Mouse (Mus musculus): ENCODE measurements around the gene Dagla. TPM values are rescaled to one million over a fixed set of nuclear protein-coding genes. Genes with fewer than 3 reads are reported as not detected.

Dagla gene
- total and polyA plus RNA-seq, 2 experiments, result 0.18 to 0.93 TPM

DNA sequence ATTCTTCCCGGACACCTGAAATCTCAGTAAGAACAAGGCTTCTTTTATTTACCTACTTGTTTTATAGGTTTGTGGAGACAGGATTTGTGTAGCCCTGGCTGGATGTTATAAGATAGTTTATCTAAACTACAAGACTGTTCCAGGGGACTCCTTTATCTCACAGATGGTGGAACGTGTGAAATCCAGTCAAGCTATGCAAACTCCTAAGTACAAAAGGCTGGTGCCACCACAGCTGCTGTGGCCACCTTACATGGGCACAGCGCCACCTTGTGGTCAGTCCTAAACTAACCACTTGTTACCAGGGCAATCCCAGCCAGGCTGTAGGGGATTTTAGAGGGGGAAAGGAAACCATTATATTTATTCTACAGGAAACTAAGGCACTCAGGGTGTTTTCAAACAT lies 106.0 kb downstream of the Dagla start:
- WGBS, result 24% methylated on average over 3 of the region's 3 CpGs
- no peak overlapping the region for H3K9ac ChIP-seq (ENCODE audit: low read depth, low read length)
- TF ChIP-seq POLR2A (IDR thresholded peaks at IDR 0.05; ENCODE audit: extremely low read depth, insufficient read depth, low read length), result no peak
- TF ChIP-seq CTCF (IDR thresholded peaks at IDR 0.05; ENCODE audit: low read depth, low read length), result peak; percentile 98
- peak; percentile 68 for DNase-seq (ENCODE audit: extremely low read depth, low read depth, low spot score)
- H3K36me3 ChIP-seq (ENCODE audit: control insufficient read depth, insufficient read depth, low read length), result peaks cover 21% of the 10 kb centered on the region
- no peaks in the 10 kb centered on the region for H3K27me3 ChIP-seq (ENCODE audit: control insufficient read depth, insufficient read depth, low read length)
- H3K27ac ChIP-seq (replicated peaks; ENCODE audit: insufficient read depth, low read depth, low read length), result no peak overlapping the region
- H3K4me1 ChIP-seq (ENCODE audit: control insufficient read depth, insufficient read depth, low read length), result no peaks in the 10 kb centered on the region; the same call in 1 of the 2 replicates
- no peaks in the 10 kb centered on the region for H3K79me2 ChIP-seq (ENCODE audit: control insufficient read depth, insufficient read depth, low read length)
- H3K4me3 ChIP-seq (ENCODE audit: insufficient read depth, low read depth, low read length), result no peak overlapping the region

DNA sequence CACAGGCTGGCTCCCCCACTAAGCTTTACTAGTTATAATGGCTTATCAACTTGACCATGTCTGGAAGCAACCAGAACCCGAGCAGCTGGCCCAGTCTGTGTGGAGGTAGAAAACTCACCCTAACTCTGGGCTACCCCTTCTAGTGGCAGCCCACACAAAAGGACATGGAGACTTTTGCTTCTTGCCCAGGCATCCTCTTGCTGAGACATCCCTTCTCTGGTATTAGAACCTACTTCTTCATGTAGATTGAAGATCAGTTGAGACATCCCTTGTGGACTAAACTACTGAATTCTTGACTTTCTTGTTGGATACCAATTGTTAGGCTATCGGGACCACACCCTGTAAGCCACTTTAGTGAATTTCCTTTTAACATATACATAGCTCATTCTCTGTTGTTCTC lies 106.4 kb downstream of the Dagla start:
- DNase-seq (ENCODE audit: extremely low read depth, low read depth, low spot score), result no peak
- 80% methylated on average over 2 of the region's 2 CpGs for WGBS
- Histone ChIP-seq H3K27me3 (ENCODE audit: control insufficient read depth, insufficient read depth, low read length) (no peaks in the 10 kb centered on the region), H3K9ac (ENCODE audit: low read depth, low read length) (no peak overlapping the region), H3K4me1 (ENCODE audit: control insufficient read depth, insufficient read depth, low read length) (peaks cover 3% of the 10 kb centered on the region; the same call in 1 of the 2 replicates), H3K27ac (replicated peaks; ENCODE audit: insufficient read depth, low read depth, low read length) (no peak overlapping the region), H3K36me3 (ENCODE audit: control insufficient read depth, insufficient read depth, low read length) (peaks cover 21% of the 10 kb centered on the region), H3K4me3 (ENCODE audit: insufficient read depth, low read depth, low read length) (no peak overlapping the region), H3K79me2 (ENCODE audit: control insufficient read depth, insufficient read depth, low read length) (no peaks in the 10 kb centered on the region)
- no peak for TF ChIP-seq POLR2A (IDR thresholded peaks at IDR 0.05; ENCODE audit: extremely low read depth, insufficient read depth, low read length)
- no peak for TF ChIP-seq CTCF (IDR thresholded peaks at IDR 0.05; ENCODE audit: low read depth, low read length)

DNA sequence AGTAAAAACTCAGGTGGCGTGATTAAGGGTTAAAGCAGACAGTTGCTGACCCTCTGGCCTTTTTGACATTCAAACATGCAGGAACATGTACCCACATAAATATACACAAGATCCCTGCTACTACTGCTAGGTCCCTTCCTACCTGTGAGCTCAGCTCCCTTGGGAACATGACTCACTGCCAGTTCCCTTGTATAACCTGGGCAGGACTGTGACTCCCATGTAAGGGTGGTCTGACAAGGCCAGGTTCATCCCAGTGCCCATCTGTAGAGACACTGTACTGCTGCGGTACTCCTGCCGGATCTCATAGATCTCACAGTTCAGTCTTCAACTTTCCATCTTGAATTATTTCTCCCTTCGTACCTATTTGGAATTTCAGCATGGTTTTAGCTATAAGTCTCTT lies 107.5 kb downstream of the Dagla start:
- no peak overlapping the region for H3K27ac ChIP-seq (replicated peaks; ENCODE audit: insufficient read depth, low read depth, low read length)
- H3K4me3 ChIP-seq (ENCODE audit: insufficient read depth, low read depth, low read length), result no peak overlapping the region
- H3K36me3 ChIP-seq (ENCODE audit: control insufficient read depth, insufficient read depth, low read length), result peaks cover 23% of the 10 kb centered on the region
- WGBS, result 87% methylated on average over 4 of the region's 4 CpGs
- peaks cover 3% of the 10 kb centered on the region; the same call in 1 of the 2 replicates for H3K4me1 ChIP-seq (ENCODE audit: control insufficient read depth, insufficient read depth, low read length)
- H3K27me3 ChIP-seq (ENCODE audit: control insufficient read depth, insufficient read depth, low read length), result no peaks in the 10 kb centered on the region
- no peak for DNase-seq (ENCODE audit: extremely low read depth, low read depth, low spot score)
- no peaks in the 10 kb centered on the region for H3K79me2 ChIP-seq (ENCODE audit: control insufficient read depth, insufficient read depth, low read length)
- no peak overlapping the region for H3K9ac ChIP-seq (ENCODE audit: low read depth, low read length)
- no peak for TF ChIP-seq CTCF (IDR thresholded peaks at IDR 0.05; ENCODE audit: low read depth, low read length)

Other genes starting within 250 kb of the Dagla start
- 284 and 293 TPM in 2 replicates for gene Fads2, start 203.1 kb downstream of the Dagla start, total RNA-seq (2014; rRNA removed)
- 586 and 618 TPM in 2 replicates for gene Fads2, start 203.1 kb downstream of the Dagla start, polyA plus RNA-seq (2012; rRNA removed)
- gene Fads1, start 122.0 kb downstream of the Dagla start, total RNA-seq (2014; rRNA removed), result 238 and 300 TPM in 2 replicates
- gene Fads1, start 122.0 kb downstream of the Dagla start, polyA plus RNA-seq (2012; rRNA removed), result 297 and 352 TPM in 2 replicates
- 41.1 and 63.0 TPM in 2 replicates for gene Tmem258, start 100.9 kb downstream of the Dagla start, total RNA-seq (2014; rRNA removed)
- 80.0 and 133 TPM in 2 replicates for gene Tmem258, start 100.9 kb downstream of the Dagla start, polyA plus RNA-seq (2012; rRNA removed)
- gene Fen1, start 100.7 kb downstream of the Dagla start, total RNA-seq (2014; rRNA removed), result 3.0 and 4.6 TPM in 2 replicates
- gene Fen1, start 100.7 kb downstream of the Dagla start, polyA plus RNA-seq (2012; rRNA removed), result 2.3 and 2.5 TPM in 2 replicates
- gene Myrf, start 64.1 kb downstream of the Dagla start, total RNA-seq (2014; rRNA removed), result 3.0 and 5.3 TPM in 2 replicates
- 23.4 and 31.4 TPM in 2 replicates for gene Myrf, start 64.1 kb downstream of the Dagla start, polyA plus RNA-seq (2012; rRNA removed)
- gene Syt7, start 84.2 kb upstream of the Dagla start, total RNA-seq (2014; rRNA removed), result 0.28 and 0.34 TPM in 2 replicates
- 0.45 and 0.62 TPM in 2 replicates for gene Syt7, start 84.2 kb upstream of the Dagla start, polyA plus RNA-seq (2012; rRNA removed)
- gene Lrrc10b, start 152.6 kb upstream of the Dagla start, total RNA-seq (2014; rRNA removed), result not detected in 2 replicates
- not detected in 2 replicates for gene Lrrc10b, start 152.6 kb upstream of the Dagla start, polyA plus RNA-seq (2012; rRNA removed)
- gene Ppp1r32, start 178.1 kb upstream of the Dagla start, total RNA-seq (2014; rRNA removed), result 0.13 TPM in 1 of 2 replicates, not detected in the other
- gene Ppp1r32, start 178.1 kb upstream of the Dagla start, polyA plus RNA-seq (2012; rRNA removed), result 0.06 and 0.09 TPM in 2 replicates
- gene Cpsf7, start 220.4 kb upstream of the Dagla start, total RNA-seq (2014; rRNA removed), result 10.0 and 12.2 TPM in 2 replicates
- gene Cpsf7, start 220.4 kb upstream of the Dagla start, polyA plus RNA-seq (2012; rRNA removed), result 15.0 and 19.9 TPM in 2 replicates
- 23.3 and 29.6 TPM in 2 replicates for gene Sdhaf2, start 221.3 kb upstream of the Dagla start, total RNA-seq (2014; rRNA removed)
- gene Sdhaf2, start 221.3 kb upstream of the Dagla start, polyA plus RNA-seq (2012; rRNA removed), result 14.2 and 15.7 TPM in 2 replicates

All from liver, adult 2 months (tissue).